Mouse (Mus musculus): ENCODE results near the gene 4931422A03Rik. TPM values are rescaled to one million over a fixed set of nuclear protein-coding genes. Genes with fewer than 3 reads are reported as not detected.

Gene 4931422A03Rik
- polyA plus RNA-seq, 1 experiment from 2014 or later: 1.8 TPM

- H3K4me1 ChIP-seq (ENCODE audit: control insufficient read depth, low read depth, low read length): peaks cover 5% of the 10 kb centered on the region
- H3K9ac ChIP-seq (ENCODE audit: low read depth, low read length): no peak overlapping the region
- ATAC-seq (ENCODE audit: low read depth): peak; percentile 55; the same call in 1 of the 2 replicates
- no peak overlapping the region for H3K27ac ChIP-seq (ENCODE audit: low read length)
- no peak overlapping the region for H3K4me3 ChIP-seq (ENCODE audit: low read depth, low read length)
- H3K4me2 ChIP-seq (ENCODE audit: low read depth, low read length): no peak overlapping the region
- 20% methylated on average over 5 of the region's 5 CpGs for WGBS (ENCODE audit: insufficient replicate concordance)
- H3K36me3 ChIP-seq (ENCODE audit: control insufficient read depth, insufficient read depth): peaks cover 64% of the 10 kb centered on the region
- no peaks in the 10 kb centered on the region for H3K9me3 ChIP-seq (replicated peaks; ENCODE audit: control insufficient read depth, low read length)
- no peaks in the 10 kb centered on the region for H3K27me3 ChIP-seq (ENCODE audit: control insufficient read depth, insufficient read depth, low read depth, low read length)
Measured at GRCm38 (mm10) chr2:103982250-103982649, 45.9 kb downstream of the 4931422A03Rik start.

- Histone ChIP-seq H3K36me3 (ENCODE audit: control insufficient read depth, insufficient read depth) (peaks cover 96% of the 10 kb centered on the region), H3K4me1 (ENCODE audit: control insufficient read depth, low read depth, low read length) (peaks cover 17% of the 10 kb centered on the region), H3K4me2 (ENCODE audit: low read depth, low read length) (no peak overlapping the region), H3K4me3 (ENCODE audit: low read depth, low read length) (no peak overlapping the region), H3K27me3 (ENCODE audit: control insufficient read depth, insufficient read depth, low read depth, low read length) (no peaks in the 10 kb centered on the region), H3K9me3 (replicated peaks; ENCODE audit: control insufficient read depth, low read length) (no peaks in the 10 kb centered on the region), H3K9ac (ENCODE audit: low read depth, low read length) (no peak overlapping the region), H3K27ac (ENCODE audit: low read length) (no peak overlapping the region)
- 80% methylated on average over 9 of the region's 9 CpGs for WGBS (ENCODE audit: insufficient replicate concordance)
- ATAC-seq (ENCODE audit: low read depth): no peak
Measured at GRCm38 (mm10) chr2:103977716-103978115, 50.4 kb downstream of the 4931422A03Rik start.

GRCm38 (mm10) chr2:103977216-103977615, 50.9 kb downstream of the 4931422A03Rik start:
- no peak for ATAC-seq (ENCODE audit: low read depth)
- Histone ChIP-seq H3K9me3 (replicated peaks; ENCODE audit: control insufficient read depth, low read length) (no peaks in the 10 kb centered on the region), H3K9ac (ENCODE audit: low read depth, low read length) (no peak overlapping the region), H3K4me3 (ENCODE audit: low read depth, low read length) (no peak overlapping the region), H3K27me3 (ENCODE audit: control insufficient read depth, insufficient read depth, low read depth, low read length) (no peaks in the 10 kb centered on the region), H3K4me2 (ENCODE audit: low read depth, low read length) (no peak overlapping the region), H3K4me1 (ENCODE audit: control insufficient read depth, low read depth, low read length) (peaks cover 21% of the 10 kb centered on the region), H3K27ac (ENCODE audit: low read length) (no peak overlapping the region), H3K36me3 (ENCODE audit: control insufficient read depth, insufficient read depth) (peaks cover 96% of the 10 kb centered on the region)
- 71% methylated on average over 8 of the region's 8 CpGs for WGBS (ENCODE audit: insufficient replicate concordance)

GRCm38 (mm10) chr2:103975904-103976303, 52.3 kb downstream of the 4931422A03Rik start:
- Histone ChIP-seq H3K4me3 (ENCODE audit: low read depth, low read length) (no peak overlapping the region), H3K27ac (ENCODE audit: low read length) (no peak overlapping the region), H3K27me3 (ENCODE audit: control insufficient read depth, insufficient read depth, low read depth, low read length) (no peaks in the 10 kb centered on the region), H3K9me3 (replicated peaks; ENCODE audit: control insufficient read depth, low read length) (no peaks in the 10 kb centered on the region), H3K9ac (ENCODE audit: low read depth, low read length) (no peak overlapping the region), H3K4me1 (ENCODE audit: control insufficient read depth, low read depth, low read length) (peaks cover 31% of the 10 kb centered on the region), H3K36me3 (ENCODE audit: control insufficient read depth, insufficient read depth) (peaks cover 87% of the 10 kb centered on the region), H3K4me2 (ENCODE audit: low read depth, low read length) (no peak overlapping the region)
- WGBS (ENCODE audit: insufficient replicate concordance): 54% methylated on average over 7 of the region's 7 CpGs
- no peak for ATAC-seq (ENCODE audit: low read depth)

DNA sequence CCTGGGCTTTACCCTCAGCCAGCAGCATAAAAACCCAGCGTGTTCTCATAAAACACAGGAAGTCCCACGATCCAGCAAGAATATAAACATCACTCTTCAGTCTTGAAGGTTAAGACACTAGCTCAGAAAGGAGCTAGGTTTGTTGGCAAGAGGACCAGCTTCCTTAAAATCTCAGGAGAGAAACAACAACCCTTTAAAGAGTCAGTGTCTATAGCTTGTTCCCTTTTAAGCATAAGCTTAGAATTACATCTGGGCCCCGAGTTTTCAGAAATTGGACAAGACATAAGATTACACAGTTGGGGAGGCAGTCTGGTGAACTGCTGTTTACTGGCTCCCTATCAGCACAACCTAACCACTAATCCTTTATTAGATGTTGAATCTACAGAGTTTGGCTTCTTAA, 56.3 kb downstream of the 4931422A03Rik start:
- Histone ChIP-seq H3K27ac (ENCODE audit: low read length) (peak overlapping the region; percentile 92), H3K4me2 (ENCODE audit: low read depth, low read length) (peak overlapping the region; percentile 63), H3K36me3 (ENCODE audit: control insufficient read depth, insufficient read depth) (peaks cover 52% of the 10 kb centered on the region), H3K27me3 (ENCODE audit: control insufficient read depth, insufficient read depth, low read depth, low read length) (no peaks in the 10 kb centered on the region), H3K4me3 (ENCODE audit: low read depth, low read length) (peak overlapping the region; percentile 86), H3K4me1 (ENCODE audit: control insufficient read depth, low read depth, low read length) (peaks cover 39% of the 10 kb centered on the region), H3K9ac (ENCODE audit: low read depth, low read length) (peak overlapping the region; percentile 98), H3K9me3 (replicated peaks; ENCODE audit: control insufficient read depth, low read length) (no peaks in the 10 kb centered on the region)
- no peak for ATAC-seq (ENCODE audit: low read depth)
- 10% methylated on average over 3 of the region's 3 CpGs for WGBS (ENCODE audit: insufficient replicate concordance)

- peaks cover 49% of the 10 kb centered on the region for H3K36me3 ChIP-seq (ENCODE audit: control insufficient read depth, insufficient read depth)
Measured at GRCm38 (mm10) chr2:103970791-103971649, 57.1 kb downstream of the 4931422A03Rik start.

DNA sequence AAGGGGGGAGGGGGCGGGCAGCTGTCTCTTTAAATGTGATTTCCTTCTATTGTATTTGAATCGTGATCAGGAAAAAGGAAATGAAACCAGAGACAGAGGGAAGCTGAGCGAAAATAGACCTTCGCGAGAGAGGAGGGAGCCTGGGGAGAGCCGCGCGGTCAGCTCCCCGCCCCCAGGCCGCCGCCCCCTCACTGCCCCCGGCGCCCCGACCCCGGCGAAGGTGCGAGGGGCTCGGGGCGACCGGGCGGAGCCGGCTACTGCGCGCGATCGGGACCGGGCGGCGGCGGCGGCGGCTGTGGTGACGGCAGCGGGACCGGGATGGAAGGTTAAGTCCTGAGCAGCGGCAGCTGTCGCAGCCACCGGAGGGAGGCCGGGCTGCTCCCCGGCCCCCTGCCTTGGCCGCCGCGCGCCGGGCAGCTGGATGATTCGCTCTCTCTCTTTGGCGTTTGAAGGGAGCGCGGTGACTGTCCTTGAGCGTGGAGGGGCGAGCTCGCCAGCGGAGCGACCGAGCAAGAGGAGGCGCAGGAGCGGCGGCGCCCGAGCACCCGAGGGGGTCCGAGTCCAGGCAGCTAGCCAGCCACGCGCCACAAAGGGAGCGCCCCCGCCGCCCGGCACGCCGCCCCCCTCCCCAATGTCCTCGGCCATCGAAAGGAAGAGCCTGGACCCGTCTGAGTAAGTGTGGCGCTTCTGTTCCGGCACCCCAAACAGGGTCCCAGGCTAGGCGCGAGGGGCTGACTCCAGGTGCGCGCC, 57.9 kb downstream of the 4931422A03Rik start:
- H3K4me1 ChIP-seq (ENCODE audit: control insufficient read depth, low read depth, low read length): peaks cover 51% of the 10 kb centered on the region
- WGBS (ENCODE audit: insufficient replicate concordance): under 1% methylated on average over 75 of the region's 79 CpGs
- peak overlapping the region; percentile 98 for H3K9ac ChIP-seq (ENCODE audit: low read depth, low read length)
- H3K9me3 ChIP-seq (replicated peaks; ENCODE audit: control insufficient read depth, low read length): no peaks in the 10 kb centered on the region
- H3K27me3 ChIP-seq (ENCODE audit: control insufficient read depth, insufficient read depth, low read depth, low read length): no peaks in the 10 kb centered on the region
- ATAC-seq (ENCODE audit: low read depth): peak; percentile 48
- H3K27ac ChIP-seq (ENCODE audit: low read length): peak overlapping the region; percentile 92
- H3K4me3 ChIP-seq (ENCODE audit: low read depth, low read length): peak overlapping the region; percentile 86
- peak overlapping the region; percentile 63 for H3K4me2 ChIP-seq (ENCODE audit: low read depth, low read length)
- peaks cover 49% of the 10 kb centered on the region for H3K36me3 ChIP-seq (ENCODE audit: control insufficient read depth, insufficient read depth)

More at GRCm38 (mm10) chr2:103970791-103971649, 57.1 kb downstream of the 4931422A03Rik start:
- peak overlapping the region; percentile 63 for H3K4me2 ChIP-seq (ENCODE audit: low read depth, low read length)
- H3K9ac ChIP-seq (ENCODE audit: low read depth, low read length): peak overlapping the region; percentile 98
- peak overlapping the region; percentile 86 for H3K4me3 ChIP-seq (ENCODE audit: low read depth, low read length)
- no peaks in the 10 kb centered on the region for H3K27me3 ChIP-seq (ENCODE audit: control insufficient read depth, insufficient read depth, low read depth, low read length)
- peak; percentile 14 for ATAC-seq (ENCODE audit: low read depth)
- H3K9me3 ChIP-seq (replicated peaks; ENCODE audit: control insufficient read depth, low read length): no peaks in the 10 kb centered on the region
- WGBS (ENCODE audit: insufficient replicate concordance): under 1% methylated on average over 32 of the region's 32 CpGs
- peak overlapping the region; percentile 92 for H3K27ac ChIP-seq (ENCODE audit: low read length)
- H3K4me1 ChIP-seq (ENCODE audit: control insufficient read depth, low read depth, low read length): peaks cover 46% of the 10 kb centered on the region

DNA sequence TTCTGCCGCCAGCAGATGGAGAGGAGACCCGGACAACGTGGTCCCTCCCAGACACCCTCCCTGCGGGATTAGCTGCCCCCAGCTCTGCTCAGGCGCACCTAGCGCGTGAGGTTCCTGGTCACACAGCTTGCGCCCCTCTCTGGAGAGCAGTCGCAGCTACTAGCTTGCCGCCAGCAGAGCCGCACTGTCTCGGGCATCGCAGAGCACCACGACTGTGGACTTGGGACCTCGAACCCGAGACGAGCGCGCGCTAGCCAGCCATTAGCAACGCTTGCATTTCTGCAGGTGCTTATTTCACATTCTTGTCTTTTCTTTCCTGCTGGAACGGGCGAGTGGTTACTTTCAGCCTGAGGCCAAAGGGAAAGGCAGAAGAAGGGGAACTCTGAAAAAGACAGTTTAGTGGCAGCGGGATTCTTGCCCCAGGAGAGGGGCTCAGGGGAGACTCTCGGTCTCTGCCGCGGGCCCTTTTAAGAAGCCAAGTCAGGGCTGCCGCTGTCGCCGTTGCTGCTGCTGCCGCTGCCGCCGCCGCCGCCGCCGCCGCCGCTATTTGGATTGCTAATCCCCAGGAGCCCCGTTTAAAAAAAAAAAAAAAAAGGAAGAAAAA, 58.6 kb downstream of the 4931422A03Rik start:
- Histone ChIP-seq H3K9me3 (replicated peaks; ENCODE audit: control insufficient read depth, low read length) (no peaks in the 10 kb centered on the region), H3K27me3 (ENCODE audit: control insufficient read depth, insufficient read depth, low read depth, low read length) (no peaks in the 10 kb centered on the region), H3K4me1 (ENCODE audit: control insufficient read depth, low read depth, low read length) (peaks cover 57% of the 10 kb centered on the region), H3K9ac (ENCODE audit: low read depth, low read length) (peak overlapping the region; percentile 98), H3K4me2 (ENCODE audit: low read depth, low read length) (peak overlapping the region; percentile 63), H3K36me3 (ENCODE audit: control insufficient read depth, insufficient read depth) (peaks cover 46% of the 10 kb centered on the region), H3K27ac (ENCODE audit: low read length) (peak overlapping the region; percentile 92), H3K4me3 (ENCODE audit: low read depth, low read length) (peak overlapping the region; percentile 86)
- peak; percentile 83 for ATAC-seq (ENCODE audit: low read depth)
- under 1% methylated on average over 40 of the region's 40 CpGs for WGBS (ENCODE audit: insufficient replicate concordance)
